Mouse (Mus musculus) kidney, adult 2 months (tissue): ENCODE results near the gene Abr.

Source experiments
- CTCF ChIP-seq: fragments of 200-500 bp; conservative IDR thresholded peaks from 2 replicates; pipeline ENCODE4 v1.5.1; 2011; ENCODE audit warnings: low read depth, mild to moderate bottlenecking, control low read depth, low read length, moderate library complexity, mixed read lengths; ENCODE audit not compliant: insufficient read depth, insufficient read length
- POLR2A ChIP-seq: fragments of 200-500 bp; IDR thresholded peaks from one replicate; pipeline ENCODE4 v1.6.1; 2011; ENCODE audit warnings: low read depth, low read length, control low read depth

DNA sequence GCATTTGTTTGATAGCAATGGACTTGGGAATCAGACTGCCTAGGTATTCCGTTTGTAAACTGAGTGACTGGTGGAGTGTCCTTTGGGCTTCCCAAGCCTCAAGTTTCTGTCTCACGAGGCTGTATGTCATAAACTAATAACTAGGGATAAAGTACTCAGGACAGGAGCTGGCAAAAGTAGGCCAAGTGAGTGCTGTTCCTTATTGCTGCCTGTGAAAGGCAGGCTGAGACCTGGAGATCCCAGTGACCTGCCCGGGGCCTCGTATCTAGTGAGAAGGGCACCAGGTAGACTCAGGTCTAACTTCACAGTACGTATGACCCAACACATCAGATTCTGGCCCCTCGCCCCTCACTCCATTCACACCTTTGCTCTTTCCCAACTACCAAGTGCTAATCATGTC, 4.0 kb downstream of the Abr start:
- no peak for TF ChIP-seq CTCF
- no peak for TF ChIP-seq POLR2A
